Mouse (Mus musculus) MEL (cell line): ENCODE measurements around the gene Prkce. TPM values are rescaled to one million over a fixed set of nuclear protein-coding genes. Genes with fewer than 3 reads are reported as not detected.

Source experiments
- DNase-seq: peaks from one replicate; pipeline ENCODE4 v3.0.0; 2011; ENCODE audit warnings: low read depth, low spot score
- H3K27ac ChIP-seq: 2 replicates; pipeline ENCODE4 v1.5.1; 2012; ENCODE audit warnings: low read depth, mild to moderate bottlenecking, control low read depth, low read length, moderate library complexity; ENCODE audit not compliant: control insufficient read depth
- H3K27me3 ChIP-seq, 2 experiments: fragments of 150-350 bp in 1 of 2; sonication (generic) in 1 of 2; 2 replicates each; pipeline ENCODE4 v1.6.1; 2012; ENCODE audit warnings: low read length in 2 of 2, mild to moderate bottlenecking in 2 of 2, improper control_type of control experiment in 1 of 2, moderate library complexity in 1 of 2; ENCODE audit not compliant: insufficient read depth in 2 of 2, control insufficient read depth in 1 of 2
- H3K36me3 ChIP-seq, 2 experiments: 2 replicates each; pipeline ENCODE4 v1.6.1; 2012 to 2014; ENCODE audit warnings: low read length in 2 of 2, improper control_type of control experiment in 1 of 2, inconsistent platforms in 1 of 2, mild to moderate bottlenecking in 1 of 2; ENCODE audit not compliant: insufficient read depth in 2 of 2, control insufficient read depth in 1 of 2
- H3K4me1 ChIP-seq, 2 experiments: fragments of 150-350 bp in 1 of 2; sonication (generic) in 1 of 2; 2 replicates each; pipeline ENCODE4 v1.6.1; 2012; ENCODE audit warnings: low read length in 2 of 2, improper control_type of control experiment in 1 of 2, mild to moderate bottlenecking in 1 of 2; ENCODE audit not compliant: insufficient read depth in 2 of 2, control insufficient read depth in 1 of 2
- H3K4me3 ChIP-seq, 2 experiments: fragments of 150-350 bp in 1 of 2; sonication (generic) in 1 of 2; 2 replicates each; pipeline ENCODE4 v1.5.1; 2012; ENCODE audit warnings: low read depth in 2 of 2, low read length in 2 of 2, mild to moderate bottlenecking in 2 of 2, moderate library complexity in 2 of 2, control low read depth in 1 of 2, improper control_type of control experiment in 1 of 2; ENCODE audit not compliant: control insufficient read depth in 1 of 2, insufficient read depth in 1 of 2
- H3K79me2 ChIP-seq: 2 replicates; pipeline ENCODE4 v1.6.1; 2012; ENCODE audit warnings: mild to moderate bottlenecking, low read length, moderate library complexity; ENCODE audit not compliant: control insufficient read depth, poor library complexity, insufficient read depth
- H3K9ac ChIP-seq: 2 replicates; pipeline ENCODE4 v1.6.1; 2012; ENCODE audit warnings: low read depth, mild to moderate bottlenecking, control low read depth, low read length, moderate library complexity; ENCODE audit not compliant: control insufficient read depth, poor library complexity, severe bottlenecking
- H3K9me3 ChIP-seq: fragments of 150-350 bp; sonication (generic); replicated peaks from 2 replicates; pipeline ENCODE4 v1.6.1; 2012; ENCODE audit warnings: mild to moderate bottlenecking, low read length, improper control_type of control experiment, moderate library complexity; ENCODE audit not compliant: insufficient read depth
- BHLHE40 ChIP-seq: IDR thresholded peaks from 2 replicates; pipeline ENCODE4 v1.6.1; 2012; ENCODE audit warnings: low read depth, mild to moderate bottlenecking, inconsistent platforms, low read length, improper control_type of control experiment, borderline replicate concordance
- CHD1 ChIP-seq: IDR thresholded peaks from 2 replicates; pipeline ENCODE4 v1.6.1; 2012; ENCODE audit warnings: low read depth, mild to moderate bottlenecking, inconsistent platforms, low read length, improper control_type of control experiment
- E2F4 ChIP-seq: IDR thresholded peaks from 2 replicates; pipeline ENCODE4 v1.6.1; 2011; ENCODE audit warnings: low read depth, low read length, improper control_type of control experiment, borderline replicate concordance
- ELF1 ChIP-seq: IDR thresholded peaks from 2 replicates; pipeline ENCODE4 v1.6.1; 2014; ENCODE audit warnings: low read depth, mild to moderate bottlenecking, inconsistent platforms, low read length, improper control_type of control experiment, moderate library complexity
- GABPA ChIP-seq: IDR thresholded peaks from 2 replicates; pipeline ENCODE4 v1.6.1; 2012; ENCODE audit warnings: low read depth, mild to moderate bottlenecking, inconsistent platforms, low read length, improper control_type of control experiment, moderate library complexity
- GATA1 ChIP-seq: IDR thresholded peaks from 2 replicates; pipeline ENCODE4 v1.6.1; 2011; ENCODE audit warnings: low read depth, low read length, improper control_type of control experiment
- HCFC1 ChIP-seq: IDR thresholded peaks from 2 replicates; pipeline ENCODE4 v1.6.1; 2012; ENCODE audit warnings: low read depth, mild to moderate bottlenecking, inconsistent platforms, low read length, improper control_type of control experiment, moderate library complexity
- MAX ChIP-seq: IDR thresholded peaks from 2 replicates; pipeline ENCODE4 v1.6.1; 2011; ENCODE audit warnings: low read length, improper control_type of control experiment
- MAZ ChIP-seq: IDR thresholded peaks from 2 replicates; pipeline ENCODE4 v1.6.1; 2012; ENCODE audit warnings: low read depth, mild to moderate bottlenecking, inconsistent platforms, low read length, improper control_type of control experiment
- MEF2A ChIP-seq: IDR thresholded peaks from 2 replicates; pipeline ENCODE4 v1.6.1; 2014; ENCODE audit warnings: low read depth, mild to moderate bottlenecking, inconsistent platforms, low read length, improper control_type of control experiment; ENCODE audit not compliant: poor library complexity, insufficient replicate concordance, severe bottlenecking; ENCODE audit errors: extremely low read depth
- MXI1 ChIP-seq: IDR thresholded peaks from 2 replicates; pipeline ENCODE4 v1.6.1; 2011; ENCODE audit warnings: mild to moderate bottlenecking, low read depth, low read length, improper control_type of control experiment
- NELFE ChIP-seq: IDR thresholded peaks from 2 replicates; pipeline ENCODE4 v1.6.1; 2011; ENCODE audit warnings: low read depth, low read length, improper control_type of control experiment
- NRF1 ChIP-seq: IDR thresholded peaks from 2 replicates; pipeline ENCODE4 v1.6.1; 2014; ENCODE audit warnings: low read depth, mild to moderate bottlenecking, inconsistent platforms, low read length, improper control_type of control experiment, moderate library complexity; ENCODE audit not compliant: poor library complexity, insufficient read depth, severe bottlenecking
- POLR2AphosphoS5 ChIP-seq: IDR thresholded peaks from 2 replicates; pipeline ENCODE4 v1.6.1; 2012; ENCODE audit warnings: low read depth, borderline replicate concordance, mild to moderate bottlenecking, inconsistent platforms, low read length, moderate library complexity, mixed read lengths
- RAD21 ChIP-seq: IDR thresholded peaks from 2 replicates; pipeline ENCODE4 v1.6.1; 2011; ENCODE audit warnings: mild to moderate bottlenecking, low read depth, low read length, improper control_type of control experiment
- RCOR1 ChIP-seq: IDR thresholded peaks from 2 replicates; pipeline ENCODE4 v1.6.1; 2012; ENCODE audit warnings: low read depth, mild to moderate bottlenecking, inconsistent platforms, low read length, improper control_type of control experiment
- SMC3 ChIP-seq: IDR thresholded peaks from 2 replicates; pipeline ENCODE4 v1.6.1; 2011; ENCODE audit warnings: low read depth, low read length, improper control_type of control experiment
- TBP ChIP-seq: IDR thresholded peaks from 2 replicates; pipeline ENCODE4 v1.8.0; 2011; ENCODE audit warnings: low read depth, low read length, improper control_type of control experiment
- UBTF ChIP-seq: IDR thresholded peaks from 2 replicates; pipeline ENCODE4 v1.6.1; 2012; ENCODE audit warnings: low read depth, mild to moderate bottlenecking, inconsistent platforms, low read length, improper control_type of control experiment, moderate library complexity, borderline replicate concordance; ENCODE audit not compliant: insufficient read depth
- ZNF384 ChIP-seq: IDR thresholded peaks from 2 replicates; pipeline ENCODE4 v1.6.1; 2012; ENCODE audit warnings: low read depth, mild to moderate bottlenecking, inconsistent platforms, low read length, improper control_type of control experiment
- polyA plus RNA-seq, 2 experiments: library from polyadenylated mRNA; stranded (reverse) in 1 of 2; unstranded in 1 of 2; fragments of >175 nt in 1 of 2; fragments of >200 nt in 1 of 2; gene quantifications; 2 replicates each; pipeline versions ENCODE4 v1.2.1 to v1.2.4; 2012; ENCODE audit warnings: low replicate concordance in 2 of 2, low read depth in 1 of 2; ENCODE audit not compliant: insufficient read length in 2 of 2, insufficient read depth in 1 of 2, missing spikeins in 1 of 2
- total RNA-seq: library from RNA; depleted of rRNA; stranded (reverse); fragments of 300-350 nt; gene quantifications from 2 replicates; pipeline ENCODE4 v1.2.3, GENCODE M21; 2012

The Prkce gene
- total and polyA plus RNA-seq, 3 experiments: 3.0 to 5.3 TPM; not detected in 1

DNA sequence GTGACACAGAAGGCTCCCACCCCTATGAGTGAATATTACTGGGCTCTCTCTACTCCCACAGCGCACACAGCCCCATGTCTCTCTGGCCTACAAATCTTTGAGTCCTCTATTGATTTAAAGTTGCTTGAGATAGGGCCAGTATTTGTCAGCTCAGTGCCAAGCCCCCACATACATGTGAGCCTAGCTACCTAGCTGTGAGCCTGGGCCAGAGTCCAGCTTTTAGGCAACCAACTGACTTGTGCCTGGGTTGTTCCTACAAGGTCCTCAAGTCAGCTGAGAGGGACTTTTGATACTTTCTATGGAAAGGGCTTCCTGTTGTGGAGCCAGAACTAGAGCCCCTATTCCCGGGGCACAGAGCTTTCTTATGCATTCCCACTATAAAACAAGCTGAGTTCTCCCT, 357.5 kb downstream of the Prkce start:
- no peaks in the 10 kb centered on the region for H3K36me3 ChIP-seq
- no peaks in the 10 kb centered on the region for H3K9me3 ChIP-seq
- TF ChIP-seq GATA1: no peak
- TF ChIP-seq CHD1: no peak
- TF ChIP-seq TBP: no peak
- no peak for TF ChIP-seq RAD21
- no peak for TF ChIP-seq SMC3
- TF ChIP-seq POLR2AphosphoS5: no peak
- no peak for TF ChIP-seq UBTF
- no peak for TF ChIP-seq BHLHE40
- TF ChIP-seq ZNF384: no peak
- no peak for TF ChIP-seq RCOR1
- TF ChIP-seq NELFE: no peak
- no peak for TF ChIP-seq MAZ
- TF ChIP-seq NRF1: no peak
- no peak for TF ChIP-seq MAX
- no peak for TF ChIP-seq MXI1
- TF ChIP-seq E2F4: no peak
- TF ChIP-seq ELF1: no peak
- no peak for TF ChIP-seq MEF2A
- TF ChIP-seq HCFC1: no peak
- no peaks in the 10 kb centered on the region for H3K27me3 ChIP-seq
- no peaks in the 10 kb centered on the region for H3K4me1 ChIP-seq
- DNase-seq: no peak
- no peak overlapping the region for H3K27ac ChIP-seq
- H3K4me3 ChIP-seq: no peak overlapping the region
- no peak overlapping the region for H3K9ac ChIP-seq
- no peaks in the 10 kb centered on the region for H3K79me2 ChIP-seq

DNA sequence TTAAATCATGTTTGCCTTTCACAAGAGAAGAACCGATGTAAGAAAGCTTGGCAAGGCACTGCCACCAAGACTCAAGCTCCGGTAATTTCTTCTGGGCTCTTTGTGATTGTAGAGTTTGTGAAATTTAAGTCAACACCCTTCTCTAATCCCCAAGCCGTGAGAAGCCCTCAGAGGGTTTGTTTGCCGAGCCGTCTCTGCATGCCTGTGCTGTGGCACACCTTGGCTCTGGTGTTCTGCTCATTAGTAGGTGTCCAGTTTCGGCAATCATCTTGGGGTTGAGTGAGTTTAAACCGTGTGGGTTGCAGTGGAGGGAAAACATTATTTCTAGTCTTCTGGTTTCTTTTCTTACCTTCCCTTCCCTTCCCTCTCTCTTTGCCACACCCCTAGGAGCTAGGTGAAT, 358.4 kb downstream of the Prkce start:
- Histone ChIP-seq H3K36me3 (no peaks in the 10 kb centered on the region), H3K79me2 (no peaks in the 10 kb centered on the region), H3K9ac (no peak overlapping the region), H3K27ac (no peak overlapping the region), H3K4me3 (no peak overlapping the region), H3K27me3 (no peaks in the 10 kb centered on the region), H3K4me1 (no peaks in the 10 kb centered on the region), H3K9me3 (no peaks in the 10 kb centered on the region)
- TF ChIP-seq BHLHE40 (no peak), GABPA (no peak)
- no peak for DNase-seq
